Mouse (Mus musculus) ES-E14 (cell line): Measurements from ENCODE around the gene Bach1. TPM values are rescaled to one million over a fixed set of nuclear protein-coding genes. Genes with fewer than 3 reads are reported as not detected.

Experiments
- DNase-seq: peaks from one replicate; pipeline ENCODE4 v3.0.0-alpha.2; 2013; ENCODE audit warnings: low read depth, low spot score
- H3K27ac ChIP-seq: 2 replicates; pipeline ENCODE4 v1.5.1; 2012; ENCODE audit warnings: low read depth, mild to moderate bottlenecking, low read length, moderate library complexity, mixed read lengths; ENCODE audit not compliant: poor library complexity, insufficient read depth, severe bottlenecking
- H3K36me3 ChIP-seq: 2 replicates; pipeline ENCODE4 v1.6.1; 2012; ENCODE audit warnings: mild to moderate bottlenecking, low read length, moderate library complexity, mixed read lengths; ENCODE audit not compliant: control insufficient read depth, poor library complexity, insufficient read depth, severe bottlenecking
- H3K4me1 ChIP-seq, 2 experiments: fragments of 150-350 bp in 1 of 2; sonication (generic) in 1 of 2; 2 replicates each; pipeline ENCODE4 v1.6.1; 2012; ENCODE audit warnings: low read length in 2 of 2, mild to moderate bottlenecking in 1 of 2, mixed read lengths in 1 of 2; ENCODE audit not compliant: control insufficient read depth in 2 of 2, insufficient read depth in 2 of 2, poor library complexity in 1 of 2
- H3K4me3 ChIP-seq, 2 experiments: fragments of 150-350 bp in 1 of 2; sonication (generic) in 1 of 2; 2 replicates each; pipeline ENCODE4 v1.5.1; 2012; ENCODE audit warnings: low read length in 2 of 2, low read depth in 1 of 2, mild to moderate bottlenecking in 1 of 2, mixed read lengths in 1 of 2; ENCODE audit not compliant: insufficient read depth in 1 of 2, poor library complexity in 1 of 2, severe bottlenecking in 1 of 2
- H3K9ac ChIP-seq: 2 replicates; pipeline ENCODE4 v1.6.1; 2012; ENCODE audit warnings: low read depth, mild to moderate bottlenecking, low read length, mixed read lengths; ENCODE audit not compliant: poor library complexity, insufficient read depth, severe bottlenecking
- H3K9me3 ChIP-seq: fragments of 150-350 bp; sonication (generic); 2 replicates; pipeline ENCODE4 v1.6.1; 2012; ENCODE audit warnings: low read depth, mild to moderate bottlenecking, low read length; ENCODE audit not compliant: control insufficient read depth, insufficient read depth
- CHD2 ChIP-seq: IDR thresholded peaks from 2 replicates; pipeline ENCODE4 v1.6.1; 2014; ENCODE audit warnings: mild to moderate bottlenecking, low read depth, low read length, inconsistent platforms
- HCFC1 ChIP-seq: IDR thresholded peaks from 2 replicates; pipeline ENCODE4 v1.6.1; 2012; ENCODE audit warnings: low read length, inconsistent platforms, borderline replicate concordance; ENCODE audit not compliant: insufficient read depth
- MAFK ChIP-seq: IDR thresholded peaks from 2 replicates; pipeline ENCODE4 v1.6.1; 2014; ENCODE audit warnings: mild to moderate bottlenecking, low read depth, low read length, inconsistent platforms; ENCODE audit not compliant: insufficient read depth
- ZC3H11A ChIP-seq: IDR thresholded peaks from 2 replicates; pipeline ENCODE4 v1.6.1; 2012; ENCODE audit warnings: low read depth, mild to moderate bottlenecking, inconsistent platforms, low read length, borderline replicate concordance
- ZNF384 ChIP-seq: IDR thresholded peaks from 2 replicates; pipeline ENCODE4 v1.6.1; 2012; ENCODE audit warnings: low read depth, low read length, inconsistent platforms
- in situ Hi-C, 2 experiments: fragments of 600-800 bp; cut with MboI; formaldehyde crosslinking; loops; one replicate each; pipeline ENCODE4 v1.15.1; 2025; ENCODE audit warnings: low sequenced_read_pairs in 2 of 2, inconsistent platforms in 1 of 2; ENCODE audit not compliant: unreplicated experiment in 2 of 2
- total RNA-seq: library from RNA; depleted of rRNA; stranded (reverse); fragments of 300-350 nt; gene quantifications from 2 replicates; pipeline ENCODE4 v1.2.3, GENCODE M21; 2012

Bach1 gene
- total RNA-seq, 1 experiment, result 19.5 TPM

GRCm38 (mm10) chr16:87716269-87716668 lies 17.5 kb downstream of the Bach1 start:
- Histone ChIP-seq H3K4me1 (peaks cover 11 to 31% of the 10 kb centered on the region in 2 experiments; a peak in 3 of 4 replicates), H3K4me3 (no peak overlapping the region), H3K27ac (no peak overlapping the region), H3K9me3 (no peaks in the 10 kb centered on the region), H3K36me3 (peaks cover 22% of the 10 kb centered on the region; the same call in 1 of the 2 replicates), H3K9ac (no peak overlapping the region)
- no peak for DNase-seq
- in situ Hi-C loops, result no loop called here
- TF ChIP-seq CHD2 (no peak), MAFK (no peak), ZC3H11A (no peak), ZNF384 (no peak), HCFC1 (no peak)

DNA sequence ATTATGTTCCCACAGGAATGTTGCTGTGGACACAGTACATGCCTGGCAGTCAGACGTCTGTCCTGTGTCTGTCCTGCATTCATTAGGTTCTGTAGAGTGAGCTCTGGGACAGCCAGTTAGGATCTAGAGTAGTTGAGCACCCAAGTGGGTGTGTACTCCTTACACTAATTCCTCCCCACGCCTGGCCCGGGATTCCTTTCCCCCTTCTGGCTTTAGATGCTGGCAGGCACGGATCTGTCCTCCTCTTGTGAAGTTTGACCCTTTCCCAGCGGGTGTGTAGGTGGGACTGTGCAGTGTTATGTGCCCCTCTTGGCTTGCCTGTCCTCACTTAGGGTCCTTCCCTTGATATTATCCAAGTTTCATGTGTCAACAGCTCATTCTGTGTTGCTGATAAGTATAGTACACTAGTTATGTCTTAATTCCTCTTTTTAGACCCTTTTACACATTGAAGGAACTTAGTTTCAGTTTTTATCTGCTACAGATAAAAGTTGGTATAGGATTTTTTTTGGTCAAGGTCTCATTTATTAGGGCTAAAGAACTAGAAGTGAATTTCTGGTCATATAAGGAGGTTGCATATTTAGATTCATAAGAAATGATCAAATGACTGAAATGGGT lies 18.4 kb downstream of the Bach1 start:
- Histone ChIP-seq H3K4me1 (peaks cover 11 to 29% of the 10 kb centered on the region in 2 experiments; a peak in 3 of 4 replicates), H3K36me3 (peaks cover 25% of the 10 kb centered on the region; the same call in 1 of the 2 replicates), H3K4me3 (no peak overlapping the region), H3K27ac (no peak overlapping the region), H3K9ac (no peak overlapping the region), H3K9me3 (no peaks in the 10 kb centered on the region; the same call in 1 of the 2 replicates)
- TF ChIP-seq ZC3H11A (no peak), CHD2 (no peak), MAFK (no peak), HCFC1 (no peak), ZNF384 (no peak)
- no peak for DNase-seq
- in situ Hi-C loops, result no loop called here

- no peak overlapping the region for H3K9ac ChIP-seq
- peaks cover 4 to 17% of the 10 kb centered on the region in 2 experiments; a peak in 2 of 4 replicates for H3K4me1 ChIP-seq
- H3K9me3 ChIP-seq, result no peaks in the 10 kb centered on the region; the same call in 1 of the 2 replicates
- TF ChIP-seq ZC3H11A (no peak), HCFC1 (no peak), ZNF384 (no peak), CHD2 (no peak), MAFK (no peak)
- no peak overlapping the region for H3K27ac ChIP-seq
- H3K4me3 ChIP-seq, result no peak overlapping the region
- H3K36me3 ChIP-seq, result peaks cover 35% of the 10 kb centered on the region
- in situ Hi-C loops, result no loop called here
- no peak for DNase-seq
Observed at GRCm38 (mm10) chr16:87719071-87719470, 20.3 kb downstream of the Bach1 start.

DNA sequence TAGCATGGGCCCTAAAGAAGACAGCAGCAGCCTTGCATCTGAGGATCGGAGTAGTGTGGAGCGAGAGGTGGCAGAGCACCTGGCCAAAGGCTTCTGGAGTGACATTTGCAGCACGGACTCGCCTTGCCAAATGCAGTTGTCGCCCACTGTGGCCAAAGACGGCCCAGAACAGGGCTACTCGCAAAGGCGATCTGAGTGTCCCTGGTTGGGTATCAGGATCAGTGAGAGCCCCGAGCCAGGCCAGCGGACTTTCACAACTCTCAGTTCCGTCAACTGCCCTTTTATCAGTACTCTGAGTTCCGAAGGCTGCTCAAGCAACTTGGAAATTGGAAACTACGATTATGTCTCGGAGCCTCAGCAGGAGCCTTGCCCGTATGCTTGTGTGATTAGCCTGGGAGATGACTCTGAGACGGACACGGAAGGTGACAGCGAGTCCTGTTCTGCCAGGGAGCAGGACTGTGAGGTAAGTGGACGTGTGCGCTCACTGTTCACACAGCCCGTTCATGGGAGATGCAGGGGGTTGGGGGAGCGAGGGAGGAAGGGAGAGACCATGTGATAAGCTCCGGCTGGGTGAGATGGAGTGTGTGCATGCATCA lies 21.0 kb downstream of the Bach1 start:
- Histone ChIP-seq H3K27ac (no peak overlapping the region), H3K4me3 (no peak overlapping the region), H3K36me3 (peaks cover 36% of the 10 kb centered on the region), H3K9me3 (no peaks in the 10 kb centered on the region; the same call in 1 of the 2 replicates), H3K9ac (no peak overlapping the region), H3K4me1 (peaks cover 0 to 10% of the 10 kb centered on the region in 2 experiments; a peak in 2 of 4 replicates)
- DNase-seq, result no peak
- in situ Hi-C loops, result no loop called here
- TF ChIP-seq ZNF384 (no peak), HCFC1 (no peak), CHD2 (no peak), MAFK (no peak), ZC3H11A (no peak)
